Mouse (Mus musculus) bone marrow macrophage, adult 2 months (primary cell): Measurements from ENCODE around the gene Baiap2.

Experiments used
- CTCF ChIP-seq: IDR thresholded peaks from 2 replicates; pipeline ENCODE4 v1.5.1; 2012; ENCODE audit warnings: low read depth, mild to moderate bottlenecking, low read length, moderate library complexity
- POLR2A ChIP-seq: IDR thresholded peaks from 2 replicates; pipeline ENCODE4 v1.6.1; 2012; ENCODE audit warnings: mild to moderate bottlenecking, low read depth, low read length, borderline replicate concordance

DNA sequence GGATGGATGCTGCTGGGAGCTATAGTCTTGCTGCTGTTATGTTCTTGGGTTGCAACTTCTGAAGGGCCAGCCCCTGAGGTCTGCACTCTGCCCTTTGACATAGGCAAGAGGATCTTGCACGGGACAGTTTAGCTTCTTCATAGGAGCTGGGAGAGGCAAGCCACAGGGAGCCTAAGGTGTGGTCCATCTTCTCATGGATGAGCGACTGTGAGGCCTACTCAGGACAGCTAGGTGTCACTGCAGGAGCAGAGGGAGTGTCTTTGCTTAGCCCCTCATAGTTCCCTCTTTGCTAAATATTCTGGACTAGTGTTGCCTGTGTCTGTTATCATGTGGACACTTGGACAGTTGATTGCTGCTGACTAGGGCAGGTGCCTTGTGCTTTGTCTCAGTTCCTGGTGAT is 5.3 kb downstream of the Baiap2 start:
- TF ChIP-seq CTCF (no peak), POLR2A (no peak)
